8 mouse cellular contexts compared by ENCODE assay signal in the genomic region with DNA sequence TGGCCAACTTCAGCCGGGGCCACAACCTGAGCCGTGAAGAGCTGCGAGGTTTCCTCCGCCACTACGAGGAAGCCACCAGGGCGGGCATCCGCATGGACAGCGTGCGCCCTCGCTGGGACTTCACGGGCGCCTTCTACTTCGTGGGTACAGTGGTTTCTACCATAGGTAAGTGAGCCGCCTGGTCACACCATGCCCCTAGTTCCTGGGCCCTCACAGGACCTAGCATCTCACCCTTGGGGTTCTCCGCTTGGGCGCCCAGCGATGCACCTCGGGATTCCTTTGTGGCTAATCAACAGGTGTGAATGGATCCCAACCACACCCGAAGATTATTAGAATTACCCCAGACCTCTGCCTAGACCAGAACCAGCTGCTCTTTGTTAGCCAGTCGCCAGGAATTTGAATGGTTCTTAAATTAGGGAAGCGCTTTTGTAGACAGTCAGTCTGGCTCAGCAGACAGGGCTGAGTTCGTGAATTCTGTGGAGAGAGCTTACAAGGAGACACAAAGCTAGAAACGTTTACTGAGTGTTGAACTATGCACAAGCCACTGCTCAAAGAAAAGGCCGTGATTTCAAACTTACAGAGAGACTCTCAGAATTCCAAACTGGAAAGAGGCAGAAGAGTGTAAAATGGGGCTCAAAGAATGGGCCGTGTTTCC. TPM values are rescaled to one million over a fixed set of nuclear protein-coding genes. Genes with fewer than 3 reads are reported as not detected.
DNase-seq lines count a peak whose midpoint lies in the region; ATAC-seq and TF ChIP-seq lines count a peak whose summit lies in the region.

No protein-coding gene starts in this region.

- peak overlapping the region; percentile 63 for H3K4me2 ChIP-seq in lung, embryonic 16.5 days (ENCODE audit: low read depth, low read length)
- H3K4me2 ChIP-seq in forebrain, embryonic 11.5 days (ENCODE audit: low read depth, low read length, severe bottlenecking), result peak overlapping the region; percentile 96
- H3K4me2 ChIP-seq in intestine, postnatal 0 days (replicated peaks; ENCODE audit: low read depth), result peak overlapping the region; percentile 93
- H3K4me2 ChIP-seq in neural tube, embryonic 11.5 days (ENCODE audit: low read depth), result peak overlapping the region; percentile 87

- H3K9me3 ChIP-seq in lung, embryonic 16.5 days (ENCODE audit: control insufficient read depth, low read length), result no peaks in the 10 kb centered on the region
- no peaks in the 10 kb centered on the region for H3K9me3 ChIP-seq in forebrain, embryonic 11.5 days (ENCODE audit: control insufficient read depth, low read length)
- H3K9me3 ChIP-seq in intestine, postnatal 0 days (ENCODE audit: control insufficient read depth), result no peaks in the 10 kb centered on the region
- H3K9me3 ChIP-seq in neural tube, embryonic 11.5 days (ENCODE audit: control insufficient read depth, low read length), result no peaks in the 10 kb centered on the region

- H3K4me1 ChIP-seq in lung, embryonic 16.5 days (replicated peaks; ENCODE audit: control insufficient read depth, insufficient read depth, low read length), result peaks cover 17% of the 10 kb centered on the region
- H3K4me1 ChIP-seq in forebrain, embryonic 11.5 days (replicated peaks; ENCODE audit: control insufficient read depth, insufficient read depth, low read length), result peaks cover 12% of the 10 kb centered on the region
- H3K4me1 ChIP-seq in intestine, postnatal 0 days (replicated peaks; ENCODE audit: control insufficient read depth, insufficient read depth, low read length), result no peaks in the 10 kb centered on the region; the same call in 1 of the 2 replicates
- H3K4me1 ChIP-seq in neural tube, embryonic 11.5 days (ENCODE audit: control insufficient read depth, insufficient read depth, low read length), result peaks cover 9% of the 10 kb centered on the region; the same call in 1 of the 2 replicates

- WGBS in lung, embryonic 16.5 days, result 4% methylated on average over 25 of the region's 25 CpGs
- 4% methylated on average over 25 of the region's 25 CpGs for WGBS in forebrain, embryonic 11.5 days
- WGBS in intestine, postnatal 0 days, result 6% methylated on average over 25 of the region's 25 CpGs
- 2% methylated on average over 25 of the region's 25 CpGs for WGBS in neural tube, embryonic 11.5 days

- H3K9ac ChIP-seq in lung, embryonic 16.5 days (ENCODE audit: low read length), result peak overlapping the region; percentile 68
- peak overlapping the region; percentile 47 for H3K9ac ChIP-seq in forebrain, embryonic 11.5 days (ENCODE audit: low read length)
- H3K9ac ChIP-seq in intestine, postnatal 0 days (ENCODE audit: low read depth, low read length), result peak overlapping the region; percentile 31; the same call in 1 of the 2 replicates
- peak overlapping the region; percentile 37 for H3K9ac ChIP-seq in neural tube, embryonic 11.5 days (ENCODE audit: low read length)

- H3K36me3 ChIP-seq in lung, embryonic 16.5 days (ENCODE audit: control insufficient read depth, insufficient read depth, low read length), result no peaks in the 10 kb centered on the region
- H3K36me3 ChIP-seq in forebrain, embryonic 11.5 days (ENCODE audit: control insufficient read depth, insufficient read depth, low read length), result no peaks in the 10 kb centered on the region
- H3K36me3 ChIP-seq in intestine, postnatal 0 days (ENCODE audit: control insufficient read depth, insufficient read depth), result no peaks in the 10 kb centered on the region
- no peaks in the 10 kb centered on the region for H3K36me3 ChIP-seq in neural tube, embryonic 11.5 days (ENCODE audit: control insufficient read depth, insufficient read depth, low read length)

- H3K4me3 ChIP-seq in lung, embryonic 16.5 days (ENCODE audit: low read length), result peak overlapping the region; percentile 60
- H3K4me3 ChIP-seq in forebrain, embryonic 11.5 days (ENCODE audit: low read depth, low read length), result peak overlapping the region; percentile 50
- H3K4me3 ChIP-seq in intestine, postnatal 0 days (ENCODE audit: low read depth, low read length), result peak overlapping the region; percentile 48
- H3K4me3 ChIP-seq in neural tube, embryonic 11.5 days (ENCODE audit: low read depth, low read length), result peak overlapping the region; percentile 52

- ATAC-seq in lung, embryonic 16.5 days (ENCODE audit: low read depth), result peak; percentile 9; the same call in 1 of the 2 replicates
- ATAC-seq in forebrain, embryonic 11.5 days (replicated peaks; ENCODE audit: low FRiP score), result no peak
- no peak for ATAC-seq in intestine, postnatal 0 days
- ATAC-seq in neural tube, embryonic 11.5 days (ENCODE audit: insufficient read depth, low FRiP score, low TSS enrichment), result no peak

- no peak for DNase-seq in lung, postnatal 25 days (ENCODE audit: low spot score)
- DNase-seq in forebrain, embryonic 11.5 days (ENCODE audit: low spot score), result no peak
- no peak for DNase-seq in neural tube, embryonic 11.5 days (ENCODE audit: low spot score)
- no peak for DNase-seq in cerebellum, postnatal 10 days
- no peak for DNase-seq in gastrocnemius, postnatal 25 days
- no peak for DNase-seq in spleen, postnatal 4 days (ENCODE audit: low spot score in 2 of 2)

- peaks cover 48% of the 10 kb centered on the region for H3K27me3 ChIP-seq in lung, embryonic 16.5 days (ENCODE audit: control insufficient read depth, insufficient read depth, low read depth, low read length)
- H3K27me3 ChIP-seq in forebrain, embryonic 11.5 days (ENCODE audit: control insufficient read depth, insufficient read depth, low read length), result peaks cover 46% of the 10 kb centered on the region
- peaks cover 72% of the 10 kb centered on the region for H3K27me3 ChIP-seq in intestine, postnatal 0 days (replicated peaks; ENCODE audit: control insufficient read depth, insufficient read depth, low read length)
- H3K27me3 ChIP-seq in neural tube, embryonic 11.5 days (ENCODE audit: control insufficient read depth, insufficient read depth, low read length), result peaks cover 51% of the 10 kb centered on the region

- TF ChIP-seq CTCF in intestine, postnatal 0 days (IDR thresholded peaks at IDR 0.05; ENCODE audit: low read depth), result no peak

- peak overlapping the region; percentile 32; the same call in 1 of the 2 replicates for H3K27ac ChIP-seq in lung, embryonic 16.5 days (ENCODE audit: low read length)
- no peak overlapping the region for H3K27ac ChIP-seq in forebrain, embryonic 11.5 days (ENCODE audit: low read depth, low read length)
- H3K27ac ChIP-seq in intestine, postnatal 0 days (ENCODE audit: low read depth, low read length), result no peak overlapping the region
- no peak overlapping the region for H3K27ac ChIP-seq in neural tube, embryonic 11.5 days (ENCODE audit: low read depth, low read length)

RNA-seq across cellular contexts. Expression of a gene that starts 1.9 kb away (rescaled TPM):
- 4.0 and 4.9 TPM in 2 replicates for polyA plus RNA-seq in lung, embryonic 16.5 days (2015; fragmentation: Nextera tagmentation; extraction: Ambion mirVana)
- 0.33 and 0.79 TPM in 2 replicates for polyA plus RNA-seq in forebrain, embryonic 11.5 days (2014; fragmentation: Nextera tagmentation; extraction: Ambion mirVana)
- 0.43 and 0.47 TPM in 2 replicates for polyA plus RNA-seq in intestine, postnatal 0 days (2015; fragmentation: Nextera tagmentation; extraction: Ambion mirVana)
- 0.66 and 1.2 TPM in 2 replicates for polyA plus RNA-seq in neural tube, embryonic 11.5 days (2014; fragmentation: Nextera tagmentation; extraction: Ambion mirVana)
- under 1 TPM; 0.10 to 0.38 TPM for total RNA-seq in gastrocnemius, postnatal 25 days (2021)
